Mouse (Mus musculus) T-helper 2 cell (primary cell): ENCODE results near the gene Chst11.

Experiments
- in situ Hi-C: fragments of 300-600 bp; cut with MboI, MseI; formaldehyde crosslinking; loops from one replicate; pipeline ENCODE4 v1.15.1; 2025; ENCODE audit warnings: high pct_unique_total_duplicates

Chst11 gene

DNA sequence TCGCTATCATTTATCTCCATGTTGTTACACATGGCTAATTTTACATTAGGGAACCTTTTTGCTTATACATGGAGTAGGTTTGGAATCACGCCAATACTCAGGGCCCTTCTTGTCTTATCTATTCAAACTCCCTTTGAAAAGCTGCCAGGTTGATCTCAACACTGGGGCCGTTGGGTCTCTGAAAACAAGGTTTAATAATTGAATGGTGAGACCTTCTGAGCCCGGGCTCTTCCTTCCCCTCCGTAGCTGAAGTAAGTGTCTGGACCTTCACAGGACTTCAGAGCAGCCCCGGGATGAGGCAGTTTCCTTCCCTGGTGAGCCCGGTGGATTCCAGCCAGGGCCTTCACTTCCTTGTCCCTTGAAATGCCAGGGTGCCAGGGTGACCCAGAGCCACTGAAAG lies 5.6 kb downstream of the Chst11 start:
- in situ Hi-C loops = no loop called here

DNA sequence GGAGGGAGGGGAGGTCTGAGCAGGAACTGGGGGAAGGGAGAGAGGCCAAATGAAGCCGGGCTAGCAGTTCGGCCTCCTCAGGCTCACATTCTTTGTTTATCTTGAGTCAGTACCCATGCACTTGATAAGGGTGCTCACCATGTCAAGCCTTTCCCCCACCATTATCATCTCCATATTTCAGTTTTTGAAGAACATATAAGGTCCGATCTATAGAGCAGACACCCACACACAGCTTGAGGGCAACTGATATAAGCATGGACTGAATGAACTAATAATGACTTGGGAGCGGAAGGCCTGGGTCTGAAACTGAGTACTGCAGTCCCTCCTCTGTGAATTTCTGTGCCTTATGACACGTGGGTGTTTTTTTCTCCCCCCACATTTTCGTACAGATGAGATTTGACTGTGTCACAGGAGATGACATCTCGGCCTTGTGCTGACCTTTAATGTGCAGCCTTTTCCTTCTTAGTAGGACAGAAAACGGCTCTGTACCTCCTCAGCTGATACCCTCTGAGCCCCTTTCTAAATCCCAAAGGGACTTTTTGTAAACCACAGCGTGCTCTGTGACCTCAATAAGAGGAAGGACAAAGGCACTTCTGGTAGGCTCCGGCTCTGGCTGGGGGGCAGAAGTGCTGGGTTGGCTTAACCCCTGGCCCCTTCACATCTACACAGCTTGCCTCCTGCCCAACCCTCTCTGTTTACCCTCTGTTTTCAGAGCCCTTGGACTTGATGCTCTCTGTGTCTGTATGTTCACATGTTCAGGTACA lies 6.6 kb downstream of the Chst11 start:
- in situ Hi-C loops = no loop called here

DNA sequence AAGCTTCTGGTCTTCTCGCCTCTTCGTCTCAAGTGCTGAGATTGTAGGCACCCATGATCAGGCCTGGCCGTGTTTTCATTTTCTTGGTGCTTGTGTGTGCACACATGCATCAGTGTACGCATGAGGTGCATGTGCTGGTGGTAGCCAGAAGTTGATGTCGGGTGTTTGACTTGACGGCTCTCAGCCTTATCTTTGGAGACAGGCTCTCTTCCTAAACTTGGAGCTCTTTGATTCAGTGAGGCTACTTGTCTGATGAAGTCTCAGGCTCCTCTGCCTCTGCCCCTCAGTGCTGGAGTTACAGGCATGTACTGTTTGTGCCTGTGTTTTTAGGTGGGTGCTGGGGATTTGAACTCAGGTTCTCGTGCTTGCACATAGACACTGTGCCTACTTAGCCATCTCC lies 9.0 kb downstream of the Chst11 start:
- in situ Hi-C loops = no loop called here

DNA sequence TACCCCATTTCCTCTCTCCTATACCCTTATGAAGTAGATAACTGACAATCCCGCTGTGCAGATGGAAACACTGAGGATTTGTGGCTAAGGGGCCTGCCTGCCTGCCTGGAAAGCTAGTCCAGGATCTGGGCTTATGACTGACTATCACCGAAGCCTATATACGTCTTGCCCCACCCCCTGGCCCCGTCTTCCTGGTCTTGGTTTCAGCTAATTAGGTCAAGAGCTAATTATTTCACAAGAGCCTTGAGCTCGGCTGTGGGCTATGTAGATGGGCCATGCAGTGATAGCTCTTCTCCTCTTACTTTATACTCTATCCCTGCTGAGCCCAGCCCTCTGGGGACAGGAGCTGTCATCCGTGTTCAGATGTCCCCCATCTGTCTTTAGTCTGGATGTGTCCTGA lies 12.2 kb downstream of the Chst11 start:
- in situ Hi-C loops = no loop called here

DNA sequence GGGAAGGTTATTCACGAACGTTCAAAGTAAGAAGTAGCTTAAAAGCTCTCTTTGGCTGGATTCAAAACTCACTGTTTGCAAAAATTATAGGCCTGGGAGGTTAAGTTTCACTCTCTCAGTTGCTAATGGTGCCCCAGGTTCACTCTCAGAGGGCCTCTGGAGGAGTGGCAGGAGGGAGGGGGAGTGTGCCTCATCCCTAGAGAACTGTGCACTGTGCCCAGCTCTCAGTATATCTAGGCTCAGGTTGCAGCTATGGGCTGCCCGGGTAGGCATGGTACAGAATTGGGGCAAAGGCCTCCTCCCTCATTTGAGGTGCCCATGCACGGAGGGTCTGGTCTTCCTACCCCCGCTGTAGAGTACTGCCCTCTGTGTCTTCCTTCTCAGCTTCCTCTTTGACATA lies 14.9 kb downstream of the Chst11 start:
- in situ Hi-C loops = loop anchor here (10.0 kb wide), 2 partner anchors 205 to 1435 kb away; no protein-coding TSS in a partner anchor

DNA sequence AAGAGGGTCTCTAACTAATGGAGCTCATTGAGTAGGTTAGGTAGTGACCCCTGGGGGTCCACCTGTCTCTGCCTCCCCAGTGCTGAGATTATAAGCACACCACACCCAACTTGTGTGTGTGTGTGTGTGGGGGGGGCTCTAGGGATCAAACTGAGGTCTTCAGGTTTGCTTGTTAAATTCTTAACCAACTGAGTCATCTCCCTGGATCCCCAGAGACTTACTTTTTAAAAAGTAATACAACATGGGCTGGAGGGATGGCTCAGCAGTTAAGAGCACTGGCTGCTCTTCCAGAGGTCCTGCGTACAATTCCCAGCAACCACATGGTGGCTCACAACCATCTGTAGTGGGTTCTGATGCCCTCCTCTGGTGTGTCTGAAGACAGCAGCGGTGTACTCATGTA lies 15.4 kb downstream of the Chst11 start:
- in situ Hi-C loops = loop anchor here (10.0 kb wide), 2 partner anchors 206 to 1436 kb away; no protein-coding TSS in a partner anchor

DNA sequence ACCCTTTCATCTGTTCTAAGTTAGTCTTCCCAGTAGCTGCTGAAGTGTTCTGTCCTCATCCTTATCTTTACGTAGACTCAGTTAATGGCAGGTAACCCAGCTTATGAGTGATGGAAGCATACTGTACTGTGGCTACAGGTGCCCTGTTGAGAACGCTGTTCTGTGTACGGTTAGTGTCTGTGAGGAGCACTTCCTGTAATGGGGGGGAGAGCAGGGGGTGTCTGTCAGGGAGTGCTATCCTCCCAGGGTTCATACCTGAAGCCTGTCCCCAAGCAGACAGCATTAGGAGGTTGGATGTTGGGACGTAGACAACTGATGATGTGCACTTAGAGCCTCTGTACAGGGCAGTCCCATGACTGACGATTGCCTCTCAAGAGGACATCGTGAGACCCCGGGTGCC lies 18.6 kb downstream of the Chst11 start:
- in situ Hi-C loops = loop anchor here (10.0 kb wide), 2 partner anchors 209 to 1439 kb away; no protein-coding TSS in a partner anchor

DNA sequence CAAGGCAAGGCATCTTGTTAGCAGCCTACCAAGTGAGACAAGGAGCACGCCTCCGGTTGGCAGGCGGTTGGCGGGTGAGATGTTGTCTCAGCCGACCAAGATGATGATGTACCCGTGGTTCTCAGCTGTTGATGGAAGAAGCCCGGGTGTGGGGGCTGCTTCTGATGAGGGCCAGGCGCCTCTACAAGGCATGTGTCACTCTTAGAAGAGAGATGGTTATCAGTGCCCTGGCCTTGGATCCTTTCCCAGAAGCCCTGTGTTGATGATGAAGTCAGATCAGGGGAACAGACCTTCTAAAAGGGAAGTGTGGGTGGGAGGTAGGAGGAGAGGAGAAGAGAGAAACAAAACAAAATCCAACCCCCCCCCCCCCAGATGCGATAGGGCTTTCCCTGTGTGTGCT lies 19.1 kb downstream of the Chst11 start:
- in situ Hi-C loops = loop anchor here (10.0 kb wide), 2 partner anchors 210 to 1440 kb away; no protein-coding TSS in a partner anchor

DNA sequence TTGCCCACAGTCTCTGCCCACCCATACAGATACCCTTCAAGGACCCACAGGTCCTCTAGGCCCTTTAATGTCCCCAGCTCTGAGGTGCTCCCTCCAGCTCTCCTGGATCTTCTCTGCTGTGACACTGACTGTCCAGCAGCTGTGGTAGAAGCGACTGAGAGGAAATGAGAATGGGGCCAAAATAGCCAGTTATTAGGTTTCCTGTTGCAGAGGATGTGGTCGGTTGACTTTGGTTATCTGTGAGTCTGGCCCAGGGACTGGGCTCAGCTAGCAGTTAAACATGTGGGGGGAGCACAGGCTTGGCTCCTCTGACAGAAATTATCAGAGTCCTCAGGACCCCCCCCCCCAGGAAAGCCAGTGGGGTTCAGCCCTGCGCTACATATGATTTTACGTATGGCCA lies 19.7 kb downstream of the Chst11 start:
- in situ Hi-C loops = loop anchor here (10.0 kb wide), 2 partner anchors 210 to 1440 kb away; no protein-coding TSS in a partner anchor

DNA sequence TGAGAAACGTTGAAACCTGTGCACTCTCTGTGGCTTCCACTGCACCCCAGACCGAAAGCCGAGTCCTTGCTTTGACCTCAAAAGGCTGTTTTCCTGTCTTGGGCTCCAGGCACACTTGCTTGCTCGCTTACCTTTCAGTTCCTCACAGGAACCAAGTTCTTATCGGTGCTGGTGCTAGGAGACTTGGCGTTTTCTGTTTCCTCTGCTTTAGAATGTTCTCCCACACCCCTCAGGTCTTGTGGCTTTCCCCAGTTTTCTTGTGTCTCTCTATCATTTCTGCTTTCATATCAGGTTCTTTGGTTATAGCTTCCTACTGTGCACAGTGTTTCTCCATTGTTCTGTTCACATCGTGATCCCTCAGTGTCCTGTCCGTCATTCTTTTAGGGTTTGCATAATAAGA lies 21.0 kb downstream of the Chst11 start:
- in situ Hi-C loops = loop anchor here (10.0 kb wide), 2 partner anchors 211 to 1441 kb away; no protein-coding TSS in a partner anchor

DNA sequence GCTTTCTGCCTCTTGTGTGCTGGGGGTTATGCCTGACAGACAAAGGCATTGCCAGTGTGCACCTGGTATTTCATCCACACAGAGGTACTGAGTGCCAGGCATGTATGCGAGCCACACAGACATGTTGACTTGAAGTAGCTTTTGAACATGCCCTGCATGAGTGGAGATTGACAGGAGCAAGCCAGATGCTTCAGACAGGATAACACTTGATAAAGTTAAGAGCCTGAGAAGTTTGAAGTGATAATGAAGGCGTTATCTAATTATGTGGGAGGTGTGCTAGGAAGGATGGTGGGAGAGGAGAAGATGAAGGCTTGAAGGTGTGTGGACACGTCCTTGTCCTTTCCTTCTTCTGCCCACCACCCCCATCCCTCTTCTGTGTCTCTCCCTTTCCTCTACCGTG lies 28.7 kb downstream of the Chst11 start:
- in situ Hi-C loops = no loop called here

DNA sequence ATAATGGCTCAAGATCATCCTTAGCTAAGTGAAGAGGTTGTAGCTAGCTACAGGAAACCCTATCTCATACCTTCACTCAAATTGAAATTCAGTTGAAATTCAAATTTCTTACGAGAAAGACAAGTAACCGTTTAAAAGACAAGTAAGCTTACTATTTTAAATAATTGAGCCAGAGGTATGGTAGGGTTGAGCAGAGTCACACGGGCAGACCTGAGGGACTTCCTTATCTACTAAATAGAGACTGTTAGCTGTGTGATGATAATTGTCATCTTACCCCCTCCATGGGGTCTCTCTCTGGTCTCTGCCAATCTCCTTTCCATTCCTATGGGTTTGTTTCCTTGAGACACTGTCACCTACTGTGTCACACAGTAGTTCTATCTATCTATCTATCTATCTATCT lies 30.6 kb downstream of the Chst11 start:
- in situ Hi-C loops = no loop called here

DNA sequence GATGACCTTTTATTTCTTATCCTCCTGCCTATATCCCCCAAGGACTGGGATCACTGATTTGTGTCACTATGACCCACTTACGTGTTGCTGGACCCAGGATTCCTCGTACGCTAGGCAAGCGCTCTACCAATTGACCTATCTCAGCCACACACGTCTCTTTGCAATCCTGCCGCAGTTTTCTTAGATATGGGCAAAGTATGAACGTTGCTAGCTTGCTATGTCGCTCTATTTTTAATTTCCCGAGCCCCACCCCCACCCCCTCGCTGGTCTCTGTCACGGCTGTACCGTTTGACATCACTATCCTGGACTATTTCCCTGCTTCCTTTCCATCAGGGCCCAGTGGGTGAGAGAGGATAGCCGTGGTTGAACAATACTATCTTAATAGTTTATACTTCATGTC lies 31.5 kb downstream of the Chst11 start:
- in situ Hi-C loops = no loop called here

DNA sequence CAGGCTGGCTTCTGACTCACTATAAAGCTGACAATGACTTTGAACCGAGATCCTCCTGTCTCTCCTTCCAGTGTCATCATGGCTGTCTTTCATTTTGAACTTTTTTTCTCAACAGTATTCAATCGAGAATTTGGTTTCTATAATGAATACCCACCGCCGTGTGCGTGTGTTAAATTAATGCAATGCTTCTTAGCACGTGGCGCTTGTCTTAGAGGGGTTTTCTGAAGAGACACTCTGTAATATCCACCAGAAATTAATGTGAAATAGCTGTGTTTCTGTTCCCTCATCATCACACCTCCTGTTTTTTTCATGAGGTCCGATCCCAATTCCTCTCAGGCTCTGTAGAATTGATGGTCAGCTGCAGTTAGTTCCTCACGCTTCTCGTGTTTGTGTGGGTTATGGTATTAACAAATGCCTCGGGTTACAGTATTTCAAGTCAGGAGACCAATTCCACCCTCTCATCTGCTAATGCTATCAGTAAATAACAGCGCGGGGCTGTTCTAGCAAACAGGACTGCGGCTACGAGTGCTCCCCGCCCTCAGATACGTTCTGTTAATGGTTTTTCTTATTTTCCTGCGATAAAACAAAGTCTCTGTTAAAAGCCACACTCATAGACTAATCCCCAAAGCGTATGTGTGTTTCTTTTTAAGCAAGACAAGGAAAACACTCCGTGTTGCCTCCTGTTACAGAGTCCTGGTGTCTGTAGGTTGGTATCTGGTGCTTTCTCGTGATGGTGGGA lies 32.6 kb downstream of the Chst11 start:
- in situ Hi-C loops = no loop called here

DNA sequence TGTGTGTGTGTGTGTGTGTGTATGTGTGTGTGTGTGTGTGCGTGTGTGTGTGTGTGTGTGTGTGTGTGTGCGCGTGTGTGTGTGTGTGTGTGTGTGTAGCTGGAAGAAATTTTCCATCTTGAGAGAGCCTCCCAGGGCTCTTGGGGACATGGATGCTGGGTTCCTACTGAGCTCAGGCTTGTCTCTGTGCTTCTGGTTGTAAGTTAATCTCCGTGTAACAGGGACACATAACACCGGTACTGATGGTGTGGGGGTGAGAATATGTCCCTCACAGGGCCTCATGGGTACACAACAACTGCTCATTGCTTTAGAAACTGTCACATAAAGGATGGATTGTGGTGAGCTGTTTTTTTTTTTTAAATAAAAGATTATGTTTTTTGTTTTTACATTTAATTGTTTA lies 33.2 kb downstream of the Chst11 start:
- in situ Hi-C loops = no loop called here

DNA sequence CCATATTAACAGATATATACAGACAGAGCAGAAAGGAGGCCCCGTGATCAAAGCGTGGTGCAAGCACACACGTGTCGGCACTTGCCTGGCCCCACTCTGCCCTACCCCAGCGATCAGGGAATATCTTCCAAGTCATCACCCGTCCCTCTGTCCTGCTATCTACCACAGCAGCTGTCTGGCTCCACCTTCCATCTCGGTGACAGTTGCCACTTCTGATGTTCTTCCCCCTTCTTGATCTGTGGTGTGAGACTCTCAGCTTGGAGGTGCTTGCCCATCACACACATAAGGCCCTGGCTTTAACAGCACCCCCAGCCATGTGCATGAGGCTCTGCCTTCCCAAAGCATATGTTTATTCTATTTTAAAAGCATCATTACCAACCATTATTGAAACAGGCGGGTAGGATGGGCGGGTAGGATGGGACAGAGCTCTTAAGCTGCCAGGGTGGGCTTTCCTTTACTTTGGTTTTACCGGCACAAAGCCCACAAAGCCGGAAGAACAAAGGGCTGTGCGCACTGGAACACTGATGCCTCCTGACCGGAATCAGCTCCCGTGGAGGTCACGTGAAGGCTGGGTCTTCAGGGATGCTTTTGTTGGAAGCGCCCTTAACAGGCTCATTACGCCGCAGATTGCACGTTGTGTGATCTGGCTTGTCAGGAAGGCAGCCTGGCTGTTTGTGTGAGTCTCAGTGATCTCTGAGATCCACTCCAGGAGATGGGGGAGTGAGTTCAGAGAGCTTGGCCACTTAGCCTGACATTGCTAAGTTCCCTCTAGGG lies 34.4 kb downstream of the Chst11 start:
- in situ Hi-C loops = no loop called here

DNA sequence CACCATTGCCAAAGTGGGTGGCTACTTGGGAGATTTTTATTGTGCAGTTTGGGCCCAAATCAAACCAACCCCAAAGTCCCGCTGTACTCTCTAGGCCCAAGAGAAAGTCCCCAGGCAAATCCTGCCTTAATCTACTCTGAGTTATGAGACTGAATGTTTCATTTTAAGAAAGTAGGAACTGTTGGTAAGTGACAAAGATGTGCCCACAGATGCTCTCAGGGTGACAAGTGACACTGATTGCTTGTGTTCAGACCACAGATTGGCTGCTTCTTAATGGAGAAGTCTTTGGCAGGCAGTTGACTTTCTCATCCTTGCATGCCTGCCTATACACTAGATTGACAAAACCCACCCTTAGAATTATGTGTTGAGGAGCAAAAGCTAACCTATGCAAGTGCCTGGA lies 37.3 kb downstream of the Chst11 start:
- in situ Hi-C loops = no loop called here

DNA sequence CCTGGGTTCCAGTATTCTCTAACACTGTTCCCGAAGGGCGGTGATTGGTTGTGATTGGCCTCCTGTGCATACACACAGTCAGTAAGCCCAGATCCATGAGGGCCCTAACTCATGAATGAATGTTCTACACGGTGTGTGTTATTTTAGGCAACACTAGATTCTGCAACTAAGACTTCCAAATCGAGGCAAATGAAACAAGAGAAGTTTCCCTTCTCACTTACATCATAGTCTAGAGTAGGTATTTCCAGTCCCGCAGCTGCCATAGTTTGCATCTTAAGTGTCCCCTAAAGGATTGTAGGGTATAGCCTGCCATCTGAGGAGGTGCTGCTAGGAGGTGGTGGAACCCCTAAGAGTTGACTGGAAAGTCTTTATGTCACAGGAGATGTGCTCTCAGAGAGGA lies 40.9 kb downstream of the Chst11 start:
- in situ Hi-C loops = no loop called here

DNA sequence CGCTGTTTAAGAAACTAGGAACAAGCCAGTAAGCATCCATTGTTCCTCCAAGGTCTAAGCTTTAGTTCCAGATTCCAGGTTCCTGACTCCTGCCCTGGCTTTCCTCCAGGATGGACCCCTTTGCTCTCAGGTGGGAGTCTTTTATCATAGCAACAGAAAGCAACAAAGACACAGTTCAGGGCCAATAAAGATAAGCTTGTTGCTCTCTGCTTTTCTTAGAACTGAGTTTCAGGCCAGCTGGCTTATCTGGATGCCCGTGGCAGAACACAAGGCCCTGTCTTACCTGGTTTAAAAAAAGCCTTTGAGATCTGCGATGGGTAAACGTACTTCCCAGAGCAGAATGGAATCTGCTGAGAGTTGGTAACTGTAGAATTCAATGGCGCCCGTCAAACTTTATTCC lies 42.4 kb downstream of the Chst11 start:
- in situ Hi-C loops = no loop called here

DNA sequence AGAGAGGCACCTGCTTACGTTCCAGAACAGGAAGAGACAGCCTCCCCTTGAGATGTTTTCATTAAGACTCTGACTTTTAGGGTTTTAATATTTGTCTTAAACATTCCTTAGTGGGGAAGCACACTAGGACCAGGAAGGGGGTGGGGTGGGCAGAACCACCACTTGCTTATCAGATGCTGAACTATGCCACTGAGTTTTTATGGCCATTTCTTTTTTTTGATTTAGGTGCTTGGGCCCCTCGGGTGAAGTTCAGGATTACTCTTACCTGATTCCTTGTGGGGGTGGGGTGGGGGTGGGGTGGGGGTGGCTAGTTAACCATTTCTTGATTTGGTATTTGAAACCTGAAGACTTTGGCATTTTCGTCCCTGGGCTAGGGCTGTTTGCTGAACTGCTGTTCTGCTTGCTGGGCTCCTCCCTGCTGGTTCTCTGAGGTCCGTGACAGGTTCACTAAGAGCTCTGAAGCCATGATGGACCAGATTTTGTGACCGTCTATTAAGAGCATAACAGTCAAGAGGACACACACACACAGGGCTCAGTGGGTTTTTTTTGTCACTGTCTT lies 44.9 kb downstream of the Chst11 start:
- in situ Hi-C loops = no loop called here

DNA sequence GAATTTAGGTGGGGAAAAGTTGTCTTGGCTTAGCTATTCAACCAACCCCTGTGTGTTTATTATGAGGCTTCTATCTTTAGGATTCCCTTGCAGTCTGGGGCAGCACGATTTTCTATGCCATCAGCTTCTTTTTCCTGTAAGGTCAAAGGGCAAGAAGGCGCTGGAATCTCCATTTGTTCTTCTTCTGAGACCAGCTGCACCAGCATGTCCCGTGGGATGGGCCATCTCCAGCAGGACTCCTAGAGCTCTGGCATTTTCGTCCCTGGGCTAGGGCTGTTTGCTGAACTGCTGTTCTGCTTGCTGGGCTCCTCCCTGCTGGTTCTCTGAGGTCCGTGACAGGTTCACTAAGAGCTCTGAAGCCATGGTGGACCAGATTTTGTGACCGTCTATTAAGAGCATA lies 45.6 kb downstream of the Chst11 start:
- in situ Hi-C loops = no loop called here

DNA sequence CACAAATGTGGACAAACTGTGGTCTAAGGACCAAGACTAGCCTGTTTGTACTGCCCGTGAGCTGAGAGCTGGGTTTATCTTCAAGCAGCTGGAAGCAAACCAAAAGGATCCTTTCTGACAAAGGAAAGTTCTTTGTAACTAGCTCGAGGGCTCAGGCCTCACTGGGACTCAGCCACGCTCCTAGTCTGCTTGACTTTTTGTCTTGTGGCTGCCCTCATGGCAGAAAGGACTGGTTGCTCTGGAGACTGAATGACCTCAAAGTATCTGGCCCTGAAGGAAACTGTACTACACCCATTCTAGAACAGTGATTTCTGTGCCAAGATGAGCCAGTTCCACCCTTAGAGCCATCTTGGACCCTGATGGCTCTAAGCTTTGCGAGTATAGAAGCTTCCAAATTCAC lies 46.3 kb downstream of the Chst11 start:
- in situ Hi-C loops = no loop called here
